Mouse (Mus musculus) G1E (cell line): ENCODE measurements around the gene Grm2.

Experiments
- CTCF ChIP-seq: IDR thresholded peaks from 2 replicates; pipeline ENCODE4 v1.5.1; 2012; ENCODE audit warnings: low read depth, low read length, inconsistent platforms, mixed read lengths
- GATA1 ChIP-seq: IDR thresholded peaks from 2 replicates; pipeline ENCODE4 v1.6.1; 2012; ENCODE audit warnings: borderline replicate concordance, low read length, inconsistent platforms, mixed read lengths
- GATA2 ChIP-seq: IDR thresholded peaks from 2 replicates; pipeline ENCODE4 v1.6.1; 2012; ENCODE audit warnings: low read depth, low read length, inconsistent platforms, borderline replicate concordance
- POLR2AphosphoS5 ChIP-seq: IDR thresholded peaks from 2 replicates; pipeline ENCODE4 v1.6.1; 2012; ENCODE audit warnings: low read depth, low read length, inconsistent platforms; ENCODE audit not compliant: insufficient replicate concordance
- TAL1 ChIP-seq: conservative IDR thresholded peaks from 2 replicates; pipeline ENCODE4 v1.6.1; 2012; ENCODE audit warnings: low read depth, low read length, inconsistent platforms, mixed read lengths

GRCm38 (mm10) chr9:106685249-106686101 is 29.6 kb upstream of the Grm2 start, which contains the start of gene Tex264:
- TF ChIP-seq CTCF (no peak), TAL1 (no peak), GATA1 (no peak), POLR2AphosphoS5 (no peak), GATA2 (no peak)
